ENCODE assay signal across 9 mouse cellular contexts in the genomic region with DNA sequence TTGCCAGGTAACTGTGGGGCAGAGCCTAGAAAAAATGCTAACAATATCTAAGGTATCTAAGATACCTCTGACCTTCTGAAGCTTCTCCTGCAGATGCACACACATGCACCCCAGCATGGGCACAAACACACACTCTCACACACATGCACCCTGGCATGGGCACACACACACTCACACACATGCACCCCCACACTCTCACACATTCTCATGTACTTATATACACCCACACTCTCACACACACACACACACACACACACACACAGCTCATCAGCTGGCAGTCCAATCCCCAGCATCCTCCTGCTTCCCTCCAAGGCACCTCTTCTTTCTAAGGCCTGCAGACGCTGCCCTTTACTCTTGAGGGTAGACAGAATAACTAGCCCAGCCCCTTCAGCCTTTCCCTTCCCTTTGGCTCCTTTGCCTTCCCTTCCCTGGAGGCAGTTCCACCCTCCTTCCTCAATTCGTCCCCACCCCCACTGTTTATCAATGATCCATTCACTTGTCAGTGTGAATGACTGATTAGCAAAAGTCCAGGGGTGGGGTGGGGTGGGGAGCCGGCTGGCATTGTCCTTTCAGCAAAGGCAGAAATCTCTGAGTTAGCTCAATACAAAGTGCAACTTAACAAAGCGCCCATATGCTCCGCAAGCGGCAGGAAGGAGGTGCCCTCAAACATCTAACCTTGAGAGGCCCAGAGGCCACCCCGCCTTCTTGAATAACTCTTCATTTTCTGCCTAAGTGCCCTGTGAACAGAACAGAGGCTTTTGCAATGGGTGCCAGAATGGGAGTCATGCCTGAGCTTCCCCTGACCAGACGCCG.
DNase-seq lines count a peak whose midpoint lies in the region; ATAC-seq and TF ChIP-seq lines count a peak whose summit lies in the region.
"Had no signal": no experiment of that assay in that cellular context is flagged by ENCODE, and none has a peak within 500 bp of the region (broad histone marks: within the 10 kb centered on the region; RNA-seq: fewer than 3 reads in every experiment).

No protein-coding gene starts in this region.

- ATAC-seq in heart, embryonic 16.5 days (replicated peaks; ENCODE audit: extremely low read depth, insufficient read depth, low FRiP score) = no peak
- ATAC-seq in forebrain, postnatal 0 days = peak; percentile 27; the same call in 1 of the 2 replicates

- intact Hi-C loops in heart, postnatal 10 days (cut with DNase I) = no loop called here

- WGBS in heart, embryonic 16.5 days = 23% methylated on average over 9 of the region's 9 CpGs
- 11% methylated on average over 9 of the region's 9 CpGs for WGBS in forebrain, postnatal 0 days
- 8% methylated on average over 9 of the region's 9 CpGs for WGBS in thymus, adult 2 months

- peak overlapping the region; percentile 17; the same call in 1 of the 2 replicates for H3K4me2 ChIP-seq in heart, embryonic 16.5 days (ENCODE audit: low read depth, low read length)
- H3K4me2 ChIP-seq in forebrain, postnatal 0 days (ENCODE audit: low read depth) = no peak overlapping the region

- no peaks in the 10 kb centered on the region for H3K36me3 ChIP-seq in heart, embryonic 16.5 days (ENCODE audit: control insufficient read depth, insufficient read depth)
- no peaks in the 10 kb centered on the region for H3K36me3 ChIP-seq in forebrain, postnatal 0 days (ENCODE audit: insufficient read depth)
- no peaks in the 10 kb centered on the region for H3K36me3 ChIP-seq in thymus, adult 2 months (ENCODE audit: control insufficient read depth, insufficient read depth, low read length)

- TF ChIP-seq CTCF in forebrain, postnatal 0 days (IDR thresholded peaks at IDR 0.05; ENCODE audit: low read depth) = no peak
- no peak for TF ChIP-seq CTCF in thymus, adult 2 months (IDR thresholded peaks at IDR 0.05; ENCODE audit: borderline replicate concordance, control insufficient read depth, extremely low read depth, insufficient read depth, low read length, poor library complexity)

- DNase-seq in heart, postnatal 10 days = no peak
- no peak for DNase-seq in forebrain, postnatal 0 days
- peak; percentile 32 to 41 for DNase-seq in kidney, postnatal 25 days
- DNase-seq in retina, postnatal 1 day = peak; percentile 28
- DNase-seq in urinary bladder, postnatal 25 days (ENCODE audit: low spot score) = no peak
- DNase-seq in thymus, adult 2 months = no peak
- DNase-seq in right cerebral cortex, postnatal 25 days = no peak
- DNase-seq: heart, postnatal 14 days had no signal

- no peak overlapping the region for H3K9ac ChIP-seq in heart, embryonic 16.5 days (ENCODE audit: low read length)
- no peak overlapping the region for H3K9ac ChIP-seq in forebrain, postnatal 0 days

- H3K27ac ChIP-seq in heart, embryonic 16.5 days (ENCODE audit: low read length) = no peak overlapping the region
- no peak overlapping the region for H3K27ac ChIP-seq in forebrain, postnatal 0 days (ENCODE audit: low read depth, low read length)
- no peak overlapping the region for H3K27ac ChIP-seq in thymus, adult 2 months (ENCODE audit: control insufficient read depth, insufficient read depth, low read length)

- H3K4me1 ChIP-seq in heart, embryonic 16.5 days (ENCODE audit: control insufficient read depth, insufficient read depth, low read length) = no peaks in the 10 kb centered on the region
- 0 out of 2 replicates have a peak, but pooled peaks cover 3% of the 10 kb centered on the region for H3K4me1 ChIP-seq in forebrain, postnatal 0 days (ENCODE audit: insufficient read depth)
- H3K4me1 ChIP-seq in thymus, adult 2 months (replicated peaks; ENCODE audit: control insufficient read depth, insufficient read depth, low read length) = no peaks in the 10 kb centered on the region

- TF ChIP-seq POLR2A in thymus, adult 2 months (IDR thresholded peaks at IDR 0.05; ENCODE audit: control insufficient read depth, extremely low read depth, insufficient read depth, low read length, poor library complexity) = no peak

- H3K4me3 ChIP-seq in heart, embryonic 16.5 days (ENCODE audit: low read length) = no peak overlapping the region
- no peak overlapping the region for H3K4me3 ChIP-seq in forebrain, postnatal 0 days (ENCODE audit: low read depth, low read length)
- no peak overlapping the region for H3K4me3 ChIP-seq in thymus, adult 2 months (ENCODE audit: control insufficient read depth, insufficient read depth, low read length)

- no peaks in the 10 kb centered on the region for H3K9me3 ChIP-seq in heart, embryonic 16.5 days (replicated peaks; ENCODE audit: control insufficient read depth, low read length)
- no peaks in the 10 kb centered on the region for H3K9me3 ChIP-seq in forebrain, postnatal 0 days (ENCODE audit: low read length)

- peaks cover 5% of the 10 kb centered on the region for H3K27me3 ChIP-seq in heart, embryonic 16.5 days (ENCODE audit: control insufficient read depth, insufficient read depth, low read length)
- peaks cover 7% of the 10 kb centered on the region; the same call in 1 of the 2 replicates for H3K27me3 ChIP-seq in forebrain, postnatal 0 days (ENCODE audit: insufficient read depth, low read length)
- no peaks in the 10 kb centered on the region; the same call in 1 of the 2 replicates for H3K27me3 ChIP-seq in thymus, adult 2 months (ENCODE audit: control insufficient read depth, insufficient read depth, low read length)

Comparison
In these comparisons a context has a peak if more than half of its experiments do, and no peak if none do; other contexts are left out.
1. DNase-seq: peak in kidney, postnatal 25 days (2 of 2) and retina, postnatal 1 day (single experiment); none in heart, postnatal 10 days (0 of 2), forebrain, postnatal 0 days (single experiment), urinary bladder, postnatal 25 days (single experiment), thymus, adult 2 months (single experiment) and right cerebral cortex, postnatal 25 days (single experiment).